Mouse (Mus musculus) embryonic fibroblast, embryonic 13.5 days (primary cell): ENCODE measurements at regions not wholly inside any gene's neighbourhood (a gene's known extent, or its start where the extent isn't known, plus 50 kb on each side); places are given as distances from the start of the nearest gene placed in this dataset.
A peak's percentile ranks its signal among the peaks of the same experiment; 100 is the strongest.
"Not testable (repeated sequence)": the region's sequence is repeated elsewhere in the genome, so short reads cannot be mapped to it uniquely, and the experiment has no call there.

Experiments used
- H3K27ac ChIP-seq: 2 replicates; pipeline ENCODE4 v1.5.1; 2012; ENCODE audit warnings: low read length, control low read depth, inconsistent platforms; ENCODE audit not compliant: insufficient read depth
- H3K4me1 ChIP-seq: 2 replicates; pipeline ENCODE4 v1.6.1; 2011; ENCODE audit warnings: low read length; ENCODE audit not compliant: control insufficient read depth, insufficient read depth
- H3K4me3 ChIP-seq: 2 replicates; pipeline ENCODE4 v1.5.1; 2011; ENCODE audit warnings: mild to moderate bottlenecking, control low read depth, low read length; ENCODE audit not compliant: insufficient read depth
- CTCF ChIP-seq: IDR thresholded peaks from 2 replicates; pipeline ENCODE4 v1.5.1; 2011; ENCODE audit warnings: mild to moderate bottlenecking, control low read depth, low read length, moderate library complexity, borderline replicate concordance; ENCODE audit not compliant: insufficient read depth
- POLR2A ChIP-seq: IDR thresholded peaks from 2 replicates; pipeline ENCODE4 v1.6.1; 2011; ENCODE audit warnings: low read depth, mild to moderate bottlenecking, control low read depth, low read length, moderate library complexity

- Histone ChIP-seq H3K4me3 (no peak overlapping the region), H3K4me1 (no peaks in the 10 kb centered on the region), H3K27ac (no peak overlapping the region)
- no peak for TF ChIP-seq POLR2A
- no peak for TF ChIP-seq CTCF
These were observed 244.3 kb downstream of the Kif2b start for GRCm38 (mm10) chr11:91333056-91333455.

- TF ChIP-seq CTCF (no peak), POLR2A (no peak)
- no peak overlapping the region for H3K4me3 ChIP-seq
These were observed 249.8 kb downstream of the Kif2b start for GRCm38 (mm10) chr11:91327543-91327942.

GRCm38 (mm10) chr11:91310212-91310742 lies 267.1 kb downstream of the Kif2b start:
- TF ChIP-seq POLR2A (no peak), CTCF (no peak)
- no peak overlapping the region for H3K4me3 ChIP-seq
- no peaks in the 10 kb centered on the region; the same call in 1 of the 2 replicates for H3K4me1 ChIP-seq
- no peak overlapping the region for H3K27ac ChIP-seq

More at GRCm38 (mm10) chr11:91327543-91327942, 249.8 kb downstream of the Kif2b start:
- H3K27ac ChIP-seq, result no peak overlapping the region
- no peaks in the 10 kb centered on the region for H3K4me1 ChIP-seq

- Histone ChIP-seq H3K27ac (no peak overlapping the region), H3K4me1 (no peaks in the 10 kb centered on the region), H3K4me3 (no peak overlapping the region)
- no peak for TF ChIP-seq POLR2A
- TF ChIP-seq CTCF, result peak; percentile 39; the same call in 1 of the 2 replicates
These were observed 287.9 kb downstream of the Kif2b start for GRCm38 (mm10) chr11:91289194-91290123.

- no peak overlapping the region for H3K27ac ChIP-seq
- TF ChIP-seq CTCF (no peak), POLR2A (no peak)
- no peak overlapping the region for H3K4me3 ChIP-seq
- no peaks in the 10 kb centered on the region for H3K4me1 ChIP-seq
These were observed 291.0 kb downstream of the Kif2b start for GRCm38 (mm10) chr11:91286376-91286775.

- Histone ChIP-seq H3K4me1 (peaks cover 3% of the 10 kb centered on the region; the same call in 1 of the 2 replicates), H3K27ac (peak overlapping the region; percentile 37), H3K4me3 (no peak overlapping the region)
- TF ChIP-seq CTCF (no peak), POLR2A (no peak)
These were observed 315.1 kb downstream of the Kif2b start for GRCm38 (mm10) chr11:91262216-91262615.

GRCm38 (mm10) chr11:91242061-91242460 lies 335.3 kb downstream of the Kif2b start:
- not testable (repeated sequence) for H3K4me3 ChIP-seq, H3K27ac ChIP-seq, H3K4me1 ChIP-seq

GRCm38 (mm10) chr11:91216158-91216557 lies 361.2 kb downstream of the Kif2b start:
- Histone ChIP-seq H3K4me1 (no peaks in the 10 kb centered on the region), H3K27ac (no peak overlapping the region), H3K4me3 (no peak overlapping the region)
- no peak for TF ChIP-seq CTCF
- no peak for TF ChIP-seq POLR2A

GRCm38 (mm10) chr11:91213104-91213503 lies 364.3 kb downstream of the Kif2b start:
- no peak overlapping the region for H3K4me3 ChIP-seq
- no peak overlapping the region for H3K27ac ChIP-seq
- H3K4me1 ChIP-seq, result no peaks in the 10 kb centered on the region
- TF ChIP-seq POLR2A, result no peak

- TF ChIP-seq POLR2A (no peak), CTCF (no peak)
- H3K4me3 ChIP-seq, result no peak overlapping the region
- H3K27ac ChIP-seq, result no peak overlapping the region
- no peaks in the 10 kb centered on the region for H3K4me1 ChIP-seq
These were observed 370.9 kb downstream of the Kif2b start for GRCm38 (mm10) chr11:91206470-91206869.
